Mouse (Mus musculus): ENCODE results near the gene Emcn. TPM values are rescaled to one million over a fixed set of nuclear protein-coding genes. Genes with fewer than 3 reads are reported as not detected.

Emcn gene
- total RNA-seq, 4 experiments from 2014 or later = 5.2 to 8.6 (median 7.3) TPM

DNA sequence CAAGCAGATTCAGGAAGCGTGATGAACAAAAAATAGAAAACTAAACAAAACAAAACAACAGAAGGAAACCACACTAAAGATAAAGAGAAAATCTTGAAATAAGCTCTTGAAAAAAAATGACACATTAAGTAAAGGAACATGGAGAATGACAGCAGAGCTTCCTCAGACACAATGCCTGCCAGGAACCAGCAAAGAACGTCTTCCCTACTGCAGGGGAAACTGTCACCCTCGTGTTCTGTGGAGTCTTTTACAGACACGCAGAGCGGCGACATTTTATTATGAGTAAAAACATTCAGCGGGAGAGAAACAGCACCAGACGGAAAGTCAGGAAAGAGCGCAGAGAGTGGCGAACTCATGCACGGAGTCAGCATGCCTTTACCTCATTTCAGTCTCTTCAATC is 54.7 kb downstream of the Emcn start:
- DNase-seq (ENCODE audit: low spot score in 2 of 2) = no peak

DNA sequence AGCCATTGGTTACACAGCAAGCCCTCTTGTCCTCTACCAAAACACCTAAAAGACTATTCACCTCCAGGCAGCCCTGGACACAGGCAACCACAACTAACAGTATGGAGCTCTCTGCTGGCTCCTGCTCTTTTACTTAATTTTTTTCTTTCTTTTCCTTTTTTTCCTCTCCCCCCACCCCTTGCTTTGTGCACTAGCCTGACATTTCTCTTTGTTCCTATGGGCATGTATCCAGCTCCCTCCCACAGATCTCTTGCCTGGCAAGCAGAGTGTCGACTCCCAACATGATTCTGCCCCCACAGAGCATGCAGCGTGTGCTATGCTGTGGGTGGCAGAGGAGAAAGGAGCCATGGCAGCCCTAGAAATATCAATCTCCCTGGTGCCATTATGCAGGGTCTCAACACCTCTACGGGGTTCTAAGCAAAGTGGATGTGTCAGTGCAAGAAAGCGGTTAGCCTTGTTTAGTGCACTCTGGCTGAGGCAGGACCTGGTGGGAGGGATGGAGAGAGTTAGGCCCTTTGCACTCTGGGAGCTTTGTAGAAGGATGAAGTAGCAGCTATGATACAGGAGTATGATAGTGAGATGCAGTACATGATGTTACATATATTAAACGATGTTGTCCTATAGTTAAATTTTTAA is 74.7 kb downstream of the Emcn start:
- DNase-seq (ENCODE audit: low spot score in 2 of 2) = peak; percentile 76 to 78

DNA sequence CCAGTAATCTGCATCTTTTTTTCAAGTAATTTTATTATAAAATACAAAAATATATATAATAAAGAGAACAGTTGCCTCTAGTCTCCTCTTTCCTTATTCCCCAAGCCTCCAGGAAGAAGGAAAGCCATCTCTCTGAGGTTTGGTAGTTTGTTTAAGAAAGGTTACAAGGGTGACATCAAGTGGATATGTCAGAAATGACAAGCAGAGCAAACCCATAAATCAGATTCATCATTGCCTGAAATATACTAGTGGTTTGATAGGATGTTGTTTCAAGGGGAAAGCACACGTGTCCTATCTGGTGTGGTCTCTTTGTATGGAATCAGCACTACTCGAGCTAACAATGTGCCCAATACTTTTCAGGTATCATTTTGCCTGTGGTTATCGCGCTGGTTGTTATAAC is 77.8 kb downstream of the Emcn start:
- DNase-seq (ENCODE audit: low spot score in 2 of 2) = no peak

DNA sequence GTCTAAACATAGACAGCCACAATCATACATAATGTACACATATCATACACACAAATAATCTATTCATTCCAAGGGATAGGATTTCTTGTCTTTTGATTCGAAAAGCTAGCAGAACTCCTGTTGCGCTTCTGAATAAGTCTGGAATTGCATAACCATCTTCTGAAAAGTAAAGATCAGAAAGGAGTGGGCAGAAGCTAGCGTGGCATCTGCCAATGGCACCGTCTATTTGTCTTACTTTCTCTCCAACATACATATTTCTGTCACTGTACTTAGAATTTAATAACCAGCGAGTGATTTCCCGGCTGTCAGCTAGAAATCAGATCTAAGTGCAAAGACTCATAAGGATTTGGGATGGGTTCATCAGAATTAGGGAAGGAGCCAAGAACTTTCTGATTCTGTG is 88.6 kb downstream of the Emcn start:
- no peak for DNase-seq (ENCODE audit: low spot score in 2 of 2)

DNA sequence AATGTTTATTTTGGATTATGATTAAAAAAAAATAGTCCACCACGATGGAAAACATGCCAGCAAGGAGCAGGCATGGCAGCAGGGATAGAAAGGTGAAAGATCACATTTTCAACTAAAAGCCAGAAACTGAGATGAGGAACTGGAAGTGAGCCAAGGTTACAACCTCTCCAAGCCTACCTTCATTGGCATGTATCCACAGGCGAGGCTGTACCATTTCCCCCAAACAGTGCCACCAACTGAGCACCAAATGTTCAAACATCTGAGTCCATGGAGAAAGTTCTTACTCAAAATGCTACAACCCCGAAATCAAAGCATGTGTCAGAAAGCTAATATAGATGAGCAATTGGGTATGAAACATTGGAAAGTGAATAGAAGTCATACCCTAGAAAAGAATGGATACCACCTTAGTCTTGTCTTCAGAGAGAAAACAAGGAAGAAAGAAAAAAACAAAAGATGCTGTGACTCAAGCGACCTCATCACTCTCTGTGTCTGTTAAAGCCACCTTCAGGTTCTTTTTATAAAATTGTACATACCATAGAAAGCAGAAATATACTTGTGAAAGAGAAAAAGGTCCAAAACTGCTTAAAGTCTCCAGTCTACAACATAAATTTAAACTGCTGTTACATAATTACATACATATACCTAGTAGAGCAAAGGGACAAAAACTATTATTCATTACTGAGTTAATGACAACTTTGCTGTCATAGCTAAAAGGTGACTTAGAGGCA is 124.2 kb downstream of the Emcn start:
- DNase-seq (ENCODE audit: low spot score in 2 of 2) = no peak

DNA sequence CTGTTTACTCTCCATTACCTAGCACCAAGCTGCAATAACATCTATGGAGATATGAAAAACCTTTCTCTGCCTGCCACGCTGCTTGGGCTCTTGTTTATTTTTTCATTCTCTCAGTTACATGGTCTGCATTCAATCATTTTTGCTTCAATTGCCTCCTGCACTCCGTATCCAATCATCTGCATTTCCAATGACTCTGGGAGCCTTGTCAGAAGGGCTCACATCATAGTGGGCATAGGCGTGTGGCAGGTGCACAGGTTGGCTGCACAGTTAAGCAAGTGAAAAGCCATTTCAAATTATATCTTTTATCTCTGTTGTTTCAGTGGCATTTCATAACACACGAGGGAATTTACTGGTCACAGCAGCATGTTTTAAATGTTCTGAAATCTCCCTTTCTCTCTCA is 125.1 kb downstream of the Emcn start:
- DNase-seq (ENCODE audit: low spot score in 2 of 2) = no peak

DNA sequence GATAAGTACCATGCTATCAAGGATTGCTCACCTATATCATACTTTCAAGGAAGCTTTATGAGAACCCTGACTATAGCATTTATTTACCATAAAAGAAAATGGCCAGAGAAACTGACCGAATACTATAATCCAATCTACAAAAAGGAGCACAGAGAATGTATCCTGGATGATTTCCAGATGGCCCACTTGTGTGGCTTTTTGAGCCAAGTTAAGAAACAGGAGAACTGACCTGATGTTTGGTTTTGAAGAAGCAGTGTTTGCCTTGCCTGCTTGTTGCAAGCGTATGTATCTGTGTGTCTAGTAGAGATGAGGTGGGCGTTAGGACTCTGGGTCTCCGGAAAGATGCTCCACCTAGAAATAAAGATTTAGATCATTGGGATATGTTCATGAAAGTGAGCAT is 125.9 kb downstream of the Emcn start:
- no peak for DNase-seq (ENCODE audit: low spot score in 2 of 2)

DNA sequence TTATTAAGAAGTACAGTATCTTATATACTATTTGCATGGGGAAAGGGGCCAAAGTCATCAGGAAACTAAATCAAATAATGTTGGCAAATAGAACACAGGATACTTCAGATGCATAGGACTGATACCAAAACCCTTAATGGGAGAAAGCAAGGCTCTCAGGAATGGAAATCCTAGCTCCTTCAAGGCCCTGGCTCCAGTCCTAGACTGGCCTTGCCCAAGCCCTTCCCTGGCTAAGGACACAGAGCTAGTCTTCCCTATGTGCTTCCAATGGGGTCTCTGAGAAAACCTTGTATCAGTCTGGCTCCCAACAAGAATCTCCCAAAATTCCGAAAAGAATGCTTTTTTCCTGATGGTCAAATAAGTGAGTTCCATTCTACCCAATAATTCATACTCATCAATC is 126.5 kb downstream of the Emcn start:
- DNase-seq (ENCODE audit: low spot score in 2 of 2) = no peak

DNA sequence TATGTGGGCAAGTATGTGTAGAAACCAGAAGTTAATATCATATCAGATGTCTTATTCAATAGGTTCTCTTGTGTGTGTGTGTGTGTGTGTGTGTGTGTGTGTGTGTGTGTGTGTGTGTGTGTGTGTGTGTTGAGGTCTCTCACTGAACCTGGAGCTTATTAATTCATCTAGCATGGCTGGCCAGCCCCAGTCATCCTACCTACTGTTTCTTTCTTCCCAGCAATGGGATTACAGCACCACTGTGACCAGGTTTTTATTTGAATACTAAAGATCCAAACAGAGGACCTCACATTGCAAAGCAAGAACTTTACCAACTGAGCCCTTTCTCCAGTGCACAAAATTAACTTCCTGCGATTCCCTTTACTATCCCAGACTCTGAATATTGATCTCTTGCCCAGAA is 131.3 kb downstream of the Emcn start:
- DNase-seq (ENCODE audit: low spot score in 2 of 2) = no peak

DNA sequence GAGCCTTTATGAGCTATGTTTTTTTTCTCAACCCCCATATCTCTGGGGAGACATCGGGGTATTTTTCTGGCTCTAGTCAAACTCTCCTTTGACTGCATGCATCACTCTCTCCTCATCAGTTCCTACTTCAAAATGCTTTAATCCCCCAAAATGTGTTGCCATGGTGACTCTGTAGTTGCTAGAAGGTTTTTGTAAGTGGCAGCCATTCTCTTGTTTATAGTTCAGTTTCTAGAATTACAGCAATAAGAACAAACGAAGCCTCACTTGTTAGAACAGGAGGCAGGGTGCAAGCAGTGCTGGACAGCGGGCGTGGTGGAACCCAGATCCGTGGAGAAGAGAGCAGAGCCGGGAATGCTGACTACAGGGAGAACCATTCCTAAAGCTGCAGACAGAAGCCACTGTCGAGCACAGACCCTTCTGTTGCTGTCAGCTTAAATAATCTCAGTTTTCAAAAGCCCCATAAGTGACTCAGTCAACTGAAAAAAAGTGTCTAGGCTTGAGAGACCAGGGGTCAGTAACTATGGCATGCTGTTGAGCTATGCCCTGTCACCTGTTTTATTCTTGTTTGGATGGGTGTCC is 139.0 kb downstream of the Emcn start:
- peak in 1 of 2 experiments; percentile 19 for DNase-seq (ENCODE audit: low spot score in 2 of 2)

DNA sequence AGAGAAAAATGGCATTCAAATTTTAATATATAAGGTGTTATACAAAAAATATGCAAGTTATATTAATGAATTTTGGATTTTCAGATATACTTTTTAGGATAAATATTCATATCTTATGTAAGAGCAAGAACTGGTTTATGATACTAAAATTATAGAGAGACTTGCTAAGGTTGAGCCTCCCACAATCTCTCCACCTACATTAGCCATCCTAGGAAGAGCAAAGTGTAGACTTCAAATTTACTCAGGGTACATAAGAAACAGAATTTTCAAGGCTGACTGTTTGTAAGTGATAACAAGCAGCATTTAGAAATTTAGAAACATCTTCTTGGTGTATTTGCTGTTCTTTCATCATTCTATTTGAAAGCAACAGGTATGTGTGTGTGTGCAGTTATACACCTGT is 140.3 kb downstream of the Emcn start:
- no peak for DNase-seq (ENCODE audit: low spot score in 2 of 2)

Measured in layer of hippocampus, adult 8-10 months (tissue).